Mouse (Mus musculus) splenic B cell, adult 2 months (primary cell): ENCODE measurements around the gene Fam118a.
"Not testable (repeated sequence)": the region's sequence is repeated elsewhere in the genome, so short reads cannot be mapped to it uniquely, and the experiment has no call there.

Experiments used
- DNase-seq: peaks from one replicate; pipeline ENCODE4 v3.0.0-alpha.2; 2011; ENCODE audit warnings: low read depth, low spot score
- H3K27me3 ChIP-seq: 2 replicates; pipeline ENCODE4 v1.6.1; 2012; ENCODE audit warnings: mild to moderate bottlenecking, low read length, moderate library complexity, mixed read lengths; ENCODE audit not compliant: control insufficient read depth, poor library complexity, insufficient read depth, severe bottlenecking
- H3K36me3 ChIP-seq: 2 replicates; pipeline ENCODE4 v1.6.1; 2012; ENCODE audit warnings: mild to moderate bottlenecking, low read length, moderate library complexity, mixed read lengths; ENCODE audit not compliant: control insufficient read depth, poor library complexity, insufficient read depth, severe bottlenecking

Gene Fam118a

GRCm38 (mm10) chr15:84997768-84998454 lies 30.8 kb upstream of the Fam118a start:
- no peak for DNase-seq
- Histone ChIP-seq H3K36me3 (no peaks in the 10 kb centered on the region), H3K27me3 (no peaks in the 10 kb centered on the region)

GRCm38 (mm10) chr15:84999911-85000310 lies 28.8 kb upstream of the Fam118a start:
- no peaks in the 10 kb centered on the region for H3K27me3 ChIP-seq
- H3K36me3 ChIP-seq: no peaks in the 10 kb centered on the region
- peak; percentile 61 for DNase-seq

- H3K36me3 ChIP-seq: no peaks in the 10 kb centered on the region
- no peaks in the 10 kb centered on the region for H3K27me3 ChIP-seq
- DNase-seq: peak; percentile 83
These were observed 27.5 kb upstream of the Fam118a start for GRCm38 (mm10) chr15:85000984-85001982.

GRCm38 (mm10) chr15:85009666-85010065 lies 19.1 kb upstream of the Fam118a start:
- H3K27me3 ChIP-seq: no peaks in the 10 kb centered on the region
- no peak for DNase-seq
- no peaks in the 10 kb centered on the region for H3K36me3 ChIP-seq

GRCm38 (mm10) chr15:85011895-85012661 lies 16.7 kb upstream of the Fam118a start:
- H3K36me3 ChIP-seq: no peaks in the 10 kb centered on the region
- DNase-seq: no peak

GRCm38 (mm10) chr15:85012662-85013054 lies 16.1 kb upstream of the Fam118a start:
- Histone ChIP-seq H3K27me3 (no peaks in the 10 kb centered on the region), H3K36me3 (no peaks in the 10 kb centered on the region)
- no peak for DNase-seq

More at GRCm38 (mm10) chr15:85011895-85012661, 16.7 kb upstream of the Fam118a start:
- H3K27me3 ChIP-seq: no peaks in the 10 kb centered on the region

- H3K27me3 ChIP-seq: no peaks in the 10 kb centered on the region
- H3K36me3 ChIP-seq: no peaks in the 10 kb centered on the region
- no peak for DNase-seq
These were observed 13.0 kb upstream of the Fam118a start for GRCm38 (mm10) chr15:85015771-85016170.

GRCm38 (mm10) chr15:85016951-85017664 lies 11.6 kb upstream of the Fam118a start, which contains the start of gene Upk3a:
Upk3a (plus strand) TSS chr15:85017141.
- H3K27me3 ChIP-seq: no peaks in the 10 kb centered on the region
- H3K36me3 ChIP-seq: no peaks in the 10 kb centered on the region
- DNase-seq: peak; percentile 20

- DNase-seq: no peak
- Histone ChIP-seq H3K36me3 (no peaks in the 10 kb centered on the region), H3K27me3 (no peaks in the 10 kb centered on the region)
These were observed 6.5 kb upstream of the Fam118a start for GRCm38 (mm10) chr15:85022211-85022610.

- DNase-seq: no peak
- Histone ChIP-seq H3K27me3 (no peaks in the 10 kb centered on the region), H3K36me3 (no peaks in the 10 kb centered on the region)
These were observed 2.6 kb upstream of the Fam118a start for GRCm38 (mm10) chr15:85026197-85026596.

- Histone ChIP-seq H3K36me3 (no peaks in the 10 kb centered on the region), H3K27me3 (no peaks in the 10 kb centered on the region)
- DNase-seq: no peak
These were observed 1.0 kb upstream of the Fam118a start for GRCm38 (mm10) chr15:85027740-85028139.

- not testable (repeated sequence) for H3K27me3 ChIP-seq
These were observed 1.9 kb downstream of the Fam118a start for GRCm38 (mm10) chr15:85030643-85031042.

GRCm38 (mm10) chr15:85031866-85032265 lies 3.1 kb downstream of the Fam118a start:
- Histone ChIP-seq H3K36me3 (no peaks in the 10 kb centered on the region), H3K27me3 (no peaks in the 10 kb centered on the region)
- no peak for DNase-seq

More at GRCm38 (mm10) chr15:85030643-85031042, 1.9 kb downstream of the Fam118a start:
- H3K36me3 ChIP-seq, DNase-seq: not testable (repeated sequence)

GRCm38 (mm10) chr15:85033916-85034315 lies 5.2 kb downstream of the Fam118a start:
- not testable (repeated sequence) for H3K27me3 ChIP-seq, DNase-seq, H3K36me3 ChIP-seq
